Mouse (Mus musculus) testis, adult 2 months (tissue): Measurements from ENCODE around the gene Bad. TPM values are rescaled to one million over a fixed set of nuclear protein-coding genes. Genes with fewer than 3 reads are reported as not detected.
A peak's percentile ranks its signal among the peaks of the same experiment; 100 is the strongest.
"Not testable (repeated sequence)": the region's sequence is repeated elsewhere in the genome, so short reads cannot be mapped to it uniquely, and the experiment has no call there.

Experiments used
- H3K27ac ChIP-seq: fragments of 200-500 bp; 2 replicates; pipeline ENCODE4 v1.5.1; 2012; ENCODE audit warnings: low read depth, low read length; ENCODE audit not compliant: control insufficient read depth, insufficient read depth
- H3K27me3 ChIP-seq: fragments of 200-500 bp; 2 replicates; pipeline ENCODE4 v1.6.1; 2012; ENCODE audit warnings: mild to moderate bottlenecking, low read length, moderate library complexity; ENCODE audit not compliant: control insufficient read depth, insufficient read depth
- H3K36me3 ChIP-seq: fragments of 200-500 bp; 2 replicates; pipeline ENCODE4 v1.6.1; 2012; ENCODE audit warnings: mild to moderate bottlenecking, low read length; ENCODE audit not compliant: control insufficient read depth, insufficient read depth
- H3K4me1 ChIP-seq: fragments of 200-500 bp; 2 replicates; pipeline ENCODE4 v1.6.1; 2012; ENCODE audit warnings: low read length; ENCODE audit not compliant: control insufficient read depth, insufficient read depth
- H3K4me3 ChIP-seq: fragments of 200-500 bp; 2 replicates; pipeline ENCODE4 v1.5.1; 2012; ENCODE audit warnings: low read depth, mild to moderate bottlenecking, low read length, moderate library complexity, mixed read lengths; ENCODE audit not compliant: control insufficient read depth
- CTCF ChIP-seq: fragments of 200-500 bp; IDR thresholded peaks from 2 replicates; pipeline ENCODE4 v1.5.1; 2012; ENCODE audit warnings: low read depth, mild to moderate bottlenecking, inconsistent platforms, low read length, moderate library complexity; ENCODE audit not compliant: control insufficient read depth, insufficient read depth, insufficient replicate concordance
- POLR2A ChIP-seq: fragments of 200-500 bp; IDR thresholded peaks from 2 replicates; pipeline ENCODE4 v1.6.1; 2012; ENCODE audit warnings: low read depth, mild to moderate bottlenecking, inconsistent platforms, low read length, moderate library complexity; ENCODE audit not compliant: control insufficient read depth
- polyA plus RNA-seq: library from polyadenylated mRNA; depleted of rRNA; stranded (reverse); fragments of >200 nt; gene quantifications from 2 replicates; pipeline ENCODE4 v1.2.3, GENCODE M21; 2012

Gene Bad
- polyA plus RNA-seq, 1 experiment: 78.8 TPM

DNA sequence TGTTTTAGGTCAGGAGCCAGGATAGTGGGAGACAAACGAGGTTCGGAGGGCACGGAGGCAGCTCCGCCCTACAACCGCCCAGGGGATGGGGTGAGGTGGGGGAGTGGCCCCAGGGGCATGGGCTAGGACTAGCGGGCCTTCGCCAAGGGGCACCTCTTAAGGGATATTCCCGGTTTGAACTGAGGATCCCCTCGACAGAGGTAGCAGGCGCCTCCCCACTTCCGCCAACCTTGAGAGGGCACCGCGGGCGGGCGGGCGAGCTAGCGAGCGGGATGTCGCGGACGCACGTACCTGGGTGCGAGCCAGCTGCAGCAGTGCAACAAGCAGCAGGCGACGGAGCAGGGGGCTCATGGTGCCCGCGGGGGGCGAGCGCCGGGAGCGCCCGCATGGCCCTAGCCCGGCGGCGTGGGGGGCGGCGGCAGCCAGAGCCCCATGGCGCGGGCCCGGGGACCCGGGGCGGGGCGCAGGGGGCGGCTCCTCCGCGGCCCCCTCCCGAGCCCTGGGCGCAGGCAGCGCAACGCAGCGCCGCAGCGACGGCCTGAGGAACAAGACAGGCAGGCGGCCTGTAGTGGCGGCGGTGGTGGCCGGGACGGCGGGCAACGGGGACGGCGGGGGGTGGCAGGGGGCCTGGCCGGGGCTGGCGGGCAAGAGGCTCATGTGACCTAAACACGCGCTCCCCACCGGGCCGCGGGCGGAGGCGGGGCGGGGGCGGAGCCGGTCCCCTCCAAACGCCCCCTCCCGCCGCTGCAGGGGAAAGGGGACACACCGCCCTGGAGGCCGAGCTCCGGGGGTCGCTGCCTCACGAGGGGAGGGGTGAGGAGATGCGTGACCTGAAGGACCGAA, 45.6 kb downstream of the Bad start, which contains the start of gene Vegfb:
Vegfb (minus strand) TSS at position 591 of the 843 bp plus-strand sequence.
- peaks cover 19% of the 10 kb centered on the region for H3K4me1 ChIP-seq
- H3K36me3 ChIP-seq: peaks cover 1% of the 10 kb centered on the region; the same call in 1 of the 2 replicates
- no peak for TF ChIP-seq CTCF
- no peak for TF ChIP-seq POLR2A
- H3K27me3 ChIP-seq: no peaks in the 10 kb centered on the region
- H3K27ac ChIP-seq: peak within 1 kb of the TSS; percentile 57; the same call in 1 of the 2 replicates
- H3K4me3 ChIP-seq: peak within 1 kb of the TSS; percentile 83

DNA sequence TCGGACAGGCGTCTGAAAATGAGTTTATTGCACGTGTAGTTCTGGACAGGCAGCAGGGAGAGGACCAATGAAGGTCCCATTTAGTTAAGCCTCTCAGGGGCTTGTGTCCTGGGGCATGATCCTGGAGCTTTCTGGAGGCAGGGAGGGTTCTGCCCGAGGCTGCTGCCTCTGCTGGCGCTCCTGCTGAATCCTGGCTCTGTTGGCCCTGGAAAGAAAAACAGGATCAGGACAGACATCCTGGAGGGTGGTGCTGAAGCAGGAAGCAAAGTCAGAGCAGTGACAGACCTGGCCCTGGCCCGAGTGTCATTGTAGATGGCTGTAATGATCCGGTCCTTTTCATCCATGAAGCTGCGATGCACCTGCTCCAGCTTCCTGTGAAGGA, 46.2 kb downstream of the Bad start:
- Histone ChIP-seq H3K27ac (peak overlapping the region; percentile 57; the same call in 1 of the 2 replicates), H3K4me3 (peak overlapping the region; percentile 71), H3K36me3 (peaks cover 1% of the 10 kb centered on the region; the same call in 1 of the 2 replicates), H3K4me1 (peaks cover 22% of the 10 kb centered on the region), H3K27me3 (no peaks in the 10 kb centered on the region)
- TF ChIP-seq CTCF: no peak
- no peak for TF ChIP-seq POLR2A

DNA sequence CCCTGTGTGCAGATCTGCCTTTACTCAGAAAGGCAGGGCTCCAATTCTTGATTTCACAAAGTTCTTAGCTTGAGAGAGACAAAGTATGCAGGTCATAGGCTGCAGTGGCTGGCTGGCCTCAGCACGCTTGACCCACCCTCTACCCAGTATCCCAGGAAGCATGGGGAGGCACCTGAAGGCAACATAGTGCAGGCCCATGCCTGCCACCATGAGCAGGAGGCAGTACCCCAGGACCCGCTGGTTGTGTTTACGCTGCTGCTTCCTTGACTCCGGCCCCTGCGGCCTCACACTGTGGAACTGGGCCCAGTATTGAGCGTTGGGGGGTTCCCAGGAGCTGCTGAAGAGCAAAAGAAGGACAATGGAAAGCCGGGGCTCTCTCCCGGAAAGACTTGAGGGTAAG, 47.6 kb downstream of the Bad start:
- H3K27me3 ChIP-seq: no peaks in the 10 kb centered on the region
- H3K27ac ChIP-seq: no peak overlapping the region
- TF ChIP-seq CTCF: no peak
- TF ChIP-seq POLR2A: no peak
- peaks cover 1% of the 10 kb centered on the region; the same call in 1 of the 2 replicates for H3K36me3 ChIP-seq
- peaks cover 22% of the 10 kb centered on the region for H3K4me1 ChIP-seq
- no peak overlapping the region for H3K4me3 ChIP-seq

DNA sequence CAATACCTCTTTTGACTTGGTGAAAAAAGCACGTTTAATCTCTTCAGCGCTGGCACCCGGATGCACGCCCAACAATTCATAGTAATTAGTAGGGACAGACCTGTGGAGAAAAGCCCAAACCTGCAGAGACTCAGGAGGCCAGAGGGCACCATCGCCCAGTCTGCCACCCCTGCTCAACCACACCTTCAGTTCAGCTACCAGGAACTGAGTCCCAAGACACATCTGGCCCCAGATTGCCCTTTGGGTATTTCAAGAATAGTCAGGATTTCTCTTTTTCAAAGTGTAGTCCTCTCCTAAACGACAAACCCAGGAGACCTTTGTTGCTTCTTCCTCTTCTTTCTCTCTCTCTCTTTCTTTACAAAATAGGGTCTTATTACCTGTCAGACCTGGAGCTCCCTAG, 49.1 kb downstream of the Bad start:
- Histone ChIP-seq H3K4me1 (peaks cover 31% of the 10 kb centered on the region), H3K36me3 (peaks cover 1% of the 10 kb centered on the region; the same call in 1 of the 2 replicates), H3K27ac (no peak overlapping the region), H3K27me3 (no peaks in the 10 kb centered on the region), H3K4me3 (no peak overlapping the region)
- TF ChIP-seq CTCF (no peak), POLR2A (no peak)

- peaks cover 34% of the 10 kb centered on the region for H3K4me1 ChIP-seq
- not testable (repeated sequence) for H3K27me3 ChIP-seq, H3K27ac ChIP-seq, H3K36me3 ChIP-seq, H3K4me3 ChIP-seq
Measured at GRCm38 (mm10) chr19:6991166-6991565, 49.5 kb downstream of the Bad start.

DNA sequence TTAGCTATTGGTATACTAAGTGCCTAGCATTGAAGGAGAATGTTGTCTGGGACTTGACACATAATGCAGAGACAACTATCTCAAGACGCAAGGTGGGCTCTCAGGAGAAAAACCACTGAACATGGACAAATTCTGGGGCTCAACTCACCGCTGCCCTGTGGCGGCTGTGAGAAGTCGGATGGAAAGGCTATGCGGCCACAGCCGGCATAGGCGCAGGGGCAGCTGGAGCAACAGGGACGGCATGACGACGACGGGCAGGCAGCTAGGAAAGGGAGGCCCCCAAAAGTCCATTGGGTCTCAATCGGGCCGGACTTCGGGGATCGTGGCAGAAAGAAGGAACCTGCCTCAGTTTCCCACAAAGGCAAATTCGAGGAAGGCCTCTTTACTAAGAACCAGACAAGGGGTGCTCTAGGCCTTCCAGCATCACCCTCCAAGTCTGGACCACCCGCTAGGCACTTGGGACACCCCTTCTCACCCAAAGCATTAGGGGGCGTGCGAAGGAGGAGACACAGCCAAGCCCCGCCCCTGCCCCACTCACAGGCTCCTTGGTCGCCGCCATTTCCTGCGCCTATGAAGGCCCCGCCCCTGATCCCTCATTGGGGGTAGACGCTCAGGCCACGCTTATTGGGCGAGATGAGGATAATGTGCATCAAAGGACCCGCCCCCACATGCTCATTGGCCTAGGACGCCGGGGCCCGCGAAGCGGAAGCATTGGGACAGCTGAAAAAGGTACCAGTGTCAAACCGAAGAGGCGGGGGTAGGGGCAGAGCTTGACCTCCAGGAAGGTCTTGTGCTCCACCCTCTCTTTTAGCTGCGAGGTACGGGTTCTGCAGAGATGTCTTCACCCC, 50.6 kb downstream of the Bad start, which contains the start of gene Dnajc4:
Dnajc4 (minus strand) TSS at position 562 of the 848 bp plus-strand sequence.
- peak within 1 kb of the TSS; percentile 79 for H3K4me3 ChIP-seq
- TF ChIP-seq POLR2A (peak; percentile 62), CTCF (0 out of 2 replicates have a peak, but pooled peaks have one; percentile 13)
- H3K27ac ChIP-seq: peak within 1 kb of the TSS; percentile 0
- no peaks in the 10 kb centered on the region for H3K27me3 ChIP-seq
- peaks cover 31% of the 10 kb centered on the region for H3K4me1 ChIP-seq
- peaks cover 1% of the 10 kb centered on the region; the same call in 1 of the 2 replicates for H3K36me3 ChIP-seq

DNA sequence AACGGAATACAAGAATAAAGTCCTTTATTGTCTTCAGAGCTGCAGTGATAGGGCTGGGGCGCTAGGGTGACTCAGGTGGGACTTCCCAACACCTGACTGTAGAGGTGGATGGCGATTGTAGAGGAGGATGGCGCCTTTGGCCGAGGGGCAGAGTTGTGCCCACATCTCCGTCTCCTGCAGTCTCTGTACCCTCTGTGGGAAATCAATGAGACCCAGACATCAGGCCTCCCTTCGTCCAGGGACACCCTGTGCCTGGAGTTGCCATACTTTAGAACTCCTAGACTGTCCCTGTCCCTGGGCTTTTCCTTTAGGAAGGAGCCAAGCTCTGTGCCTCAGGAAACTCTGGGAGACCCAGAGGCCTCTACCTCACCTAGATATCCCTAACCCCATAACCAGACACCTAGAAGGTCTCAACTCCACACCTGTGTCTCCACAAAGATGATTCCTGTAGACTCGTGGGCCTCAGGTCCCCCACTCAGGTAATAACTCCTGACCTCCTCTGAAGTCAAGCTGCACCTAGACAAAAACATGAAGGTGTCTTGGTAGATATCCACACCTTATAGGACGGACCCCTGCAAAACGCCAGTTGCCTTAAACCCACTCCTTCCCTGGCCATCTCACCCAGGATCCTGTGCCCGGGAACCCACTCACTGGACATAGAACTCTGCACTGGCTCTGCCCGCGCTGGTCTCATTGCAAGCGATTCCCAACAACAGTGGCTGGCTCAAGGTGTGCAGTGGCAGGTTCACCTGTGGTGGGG, 51.5 kb downstream of the Bad start:
- Histone ChIP-seq H3K27me3 (no peaks in the 10 kb centered on the region), H3K4me3 (peak overlapping the region; percentile 79), H3K4me1 (peaks cover 23% of the 10 kb centered on the region), H3K27ac (no peak overlapping the region), H3K36me3 (peaks cover 1% of the 10 kb centered on the region; the same call in 1 of the 2 replicates)
- no peak for TF ChIP-seq CTCF
- TF ChIP-seq POLR2A: no peak
